Mouse (Mus musculus) ES-Bruce4 (cell line): ENCODE data around the gene Zfp644.

Experiments
- CTCF ChIP-seq: IDR thresholded peaks from one replicate; pipeline ENCODE4 v1.8.1; 2011; ENCODE audit warnings: low read depth, low read length
- EP300 ChIP-seq: IDR thresholded peaks from 2 replicates; pipeline ENCODE4 v1.6.1; 2011; ENCODE audit warnings: low read depth, low read length; ENCODE audit not compliant: insufficient read depth
- POLR2A ChIP-seq: IDR thresholded peaks from one replicate; pipeline ENCODE4 v1.8.1; 2011; ENCODE audit warnings: low read length; ENCODE audit not compliant: insufficient read depth

- TF ChIP-seq CTCF, result no peak
- no peak for TF ChIP-seq POLR2A
- TF ChIP-seq EP300, result no peak
Measured at GRCm38 (mm10) chr5:106672597-106672996, 24.5 kb downstream of the Zfp644 start.
